Mouse (Mus musculus): ENCODE data around the gene Irgc1. TPM values are rescaled to one million over a fixed set of nuclear protein-coding genes. Genes with fewer than 3 reads are reported as not detected.

Irgc1 gene
- polyA plus RNA-seq, 1 experiment from 2014 or later, result not detected

- Histone ChIP-seq H3K27ac (ENCODE audit: low read depth, low read length) (no peak overlapping the region), H3K27me3 (replicated peaks; ENCODE audit: control insufficient read depth, insufficient read depth, low read length) (no peaks in the 10 kb centered on the region), H3K4me3 (ENCODE audit: low read depth, low read length) (no peak overlapping the region), H3K4me1 (replicated peaks; ENCODE audit: control insufficient read depth, insufficient read depth, low read length) (no peaks in the 10 kb centered on the region), H3K4me2 (replicated peaks; ENCODE audit: low read depth) (no peak overlapping the region), H3K9me3 (ENCODE audit: control insufficient read depth) (no peaks in the 10 kb centered on the region), H3K36me3 (ENCODE audit: control insufficient read depth, insufficient read depth) (no peaks in the 10 kb centered on the region), H3K9ac (ENCODE audit: low read depth, low read length) (no peak overlapping the region)
- no peak for ATAC-seq
- WGBS, result 68% methylated on average over 11 of the region's 11 CpGs
- no peak for TF ChIP-seq CTCF (IDR thresholded peaks at IDR 0.05; ENCODE audit: low read depth)
Measured at GRCm38 (mm10) chr7:24396832-24397231, 55.3 kb downstream of the Irgc1 start.

GRCm38 (mm10) chr7:24394475-24395161, 57.5 kb downstream of the Irgc1 start:
- Histone ChIP-seq H3K4me2 (replicated peaks; ENCODE audit: low read depth) (no peak overlapping the region), H3K27ac (ENCODE audit: low read depth, low read length) (no peak overlapping the region), H3K9me3 (ENCODE audit: control insufficient read depth) (no peaks in the 10 kb centered on the region), H3K36me3 (ENCODE audit: control insufficient read depth, insufficient read depth) (no peaks in the 10 kb centered on the region), H3K4me3 (ENCODE audit: low read depth, low read length) (no peak overlapping the region), H3K27me3 (replicated peaks; ENCODE audit: control insufficient read depth, insufficient read depth, low read length) (no peaks in the 10 kb centered on the region), H3K9ac (ENCODE audit: low read depth, low read length) (no peak overlapping the region), H3K4me1 (replicated peaks; ENCODE audit: control insufficient read depth, insufficient read depth, low read length) (no peaks in the 10 kb centered on the region)
- 52% methylated on average over 15 of the region's 15 CpGs for WGBS
- no peak for ATAC-seq
- TF ChIP-seq CTCF (IDR thresholded peaks at IDR 0.05; ENCODE audit: low read depth), result no peak

DNA sequence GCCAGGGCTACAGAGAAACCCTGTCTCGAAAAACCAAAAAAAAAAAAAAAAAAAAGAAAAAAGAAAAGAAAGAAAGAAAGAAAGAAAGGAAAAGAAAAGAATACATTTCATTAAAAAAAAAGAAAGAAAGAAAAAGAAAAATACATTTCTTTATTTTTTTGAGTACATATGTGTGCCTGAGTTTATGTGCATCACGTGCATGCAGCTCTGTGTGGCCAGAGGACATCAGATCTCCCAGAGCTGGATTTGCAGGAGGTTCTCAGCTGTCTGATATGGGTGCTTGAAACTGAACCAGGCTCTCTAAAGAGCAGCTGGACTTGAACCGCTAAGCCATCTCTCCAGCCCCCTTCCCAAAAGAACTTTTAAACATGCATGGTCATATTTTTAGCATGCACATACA, 58.0 kb downstream of the Irgc1 start:
- Histone ChIP-seq H3K4me2 (replicated peaks; ENCODE audit: low read depth) (no peak overlapping the region), H3K9me3 (ENCODE audit: control insufficient read depth) (no peaks in the 10 kb centered on the region), H3K27me3 (replicated peaks; ENCODE audit: control insufficient read depth, insufficient read depth, low read length) (no peaks in the 10 kb centered on the region), H3K4me1 (replicated peaks; ENCODE audit: control insufficient read depth, insufficient read depth, low read length) (no peaks in the 10 kb centered on the region), H3K4me3 (ENCODE audit: low read depth, low read length) (no peak overlapping the region), H3K36me3 (ENCODE audit: control insufficient read depth, insufficient read depth) (no peaks in the 10 kb centered on the region), H3K27ac (ENCODE audit: low read depth, low read length) (no peak overlapping the region), H3K9ac (ENCODE audit: low read depth, low read length) (no peak overlapping the region)
- ATAC-seq, result no peak
- 92% methylated on average over 3 of the region's 3 CpGs for WGBS
- no peak for TF ChIP-seq CTCF (IDR thresholded peaks at IDR 0.05; ENCODE audit: low read depth)

DNA sequence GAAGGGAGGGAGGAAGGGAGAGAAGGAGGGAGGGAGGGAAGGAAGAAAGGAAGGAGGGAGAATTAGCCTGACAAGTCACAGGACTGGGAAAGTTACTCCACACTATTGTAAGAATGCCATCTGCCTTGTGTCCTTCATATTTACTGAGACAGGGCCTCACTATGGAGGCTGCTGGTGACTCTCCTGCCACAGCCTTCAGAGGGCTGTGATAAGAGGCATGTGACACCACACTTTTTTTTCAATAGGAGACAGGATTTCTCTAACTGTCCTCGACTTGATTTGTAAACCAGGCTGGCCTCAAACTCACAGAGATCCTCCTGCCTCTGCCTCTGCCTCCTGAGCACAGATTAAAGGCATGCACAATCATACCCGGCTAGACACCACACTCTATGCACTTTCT, 60.4 kb downstream of the Irgc1 start:
- Histone ChIP-seq H3K4me2 (replicated peaks; ENCODE audit: low read depth) (no peak overlapping the region), H3K27me3 (replicated peaks; ENCODE audit: control insufficient read depth, insufficient read depth, low read length) (no peaks in the 10 kb centered on the region), H3K4me1 (replicated peaks; ENCODE audit: control insufficient read depth, insufficient read depth, low read length) (no peaks in the 10 kb centered on the region), H3K27ac (ENCODE audit: low read depth, low read length) (no peak overlapping the region), H3K4me3 (ENCODE audit: low read depth, low read length) (no peak overlapping the region), H3K9ac (ENCODE audit: low read depth, low read length) (no peak overlapping the region), H3K9me3 (ENCODE audit: control insufficient read depth) (no peaks in the 10 kb centered on the region), H3K36me3 (ENCODE audit: control insufficient read depth, insufficient read depth) (no peaks in the 10 kb centered on the region)
- 73% methylated on average over 2 of the region's 2 CpGs for WGBS
- no peak for ATAC-seq
- TF ChIP-seq CTCF (IDR thresholded peaks at IDR 0.05; ENCODE audit: low read depth), result no peak

GRCm38 (mm10) chr7:24391077-24391476, 61.0 kb downstream of the Irgc1 start:
- no peak overlapping the region for H3K27ac ChIP-seq (ENCODE audit: low read depth, low read length)
- H3K9ac ChIP-seq (ENCODE audit: low read depth, low read length), result no peak overlapping the region
- H3K4me2 ChIP-seq (replicated peaks; ENCODE audit: low read depth), result no peak overlapping the region; the same call in 1 of the 2 replicates
- H3K36me3 ChIP-seq (ENCODE audit: control insufficient read depth, insufficient read depth), result no peaks in the 10 kb centered on the region
- H3K27me3 ChIP-seq (replicated peaks; ENCODE audit: control insufficient read depth, insufficient read depth, low read length), result no peaks in the 10 kb centered on the region
- TF ChIP-seq CTCF (IDR thresholded peaks at IDR 0.05; ENCODE audit: low read depth), result no peak
- no peaks in the 10 kb centered on the region for H3K9me3 ChIP-seq (ENCODE audit: control insufficient read depth)
- H3K4me1 ChIP-seq (replicated peaks; ENCODE audit: control insufficient read depth, insufficient read depth, low read length), result no peaks in the 10 kb centered on the region
- peak; percentile 72 for ATAC-seq
- 1% methylated on average over 5 of the region's 5 CpGs for WGBS
- no peak overlapping the region for H3K4me3 ChIP-seq (ENCODE audit: low read depth, low read length)

- Histone ChIP-seq H3K27ac (ENCODE audit: low read depth, low read length) (no peak overlapping the region), H3K9me3 (ENCODE audit: control insufficient read depth) (no peaks in the 10 kb centered on the region), H3K4me1 (replicated peaks; ENCODE audit: control insufficient read depth, insufficient read depth, low read length) (no peaks in the 10 kb centered on the region), H3K9ac (ENCODE audit: low read depth, low read length) (no peak overlapping the region), H3K27me3 (replicated peaks; ENCODE audit: control insufficient read depth, insufficient read depth, low read length) (no peaks in the 10 kb centered on the region), H3K4me3 (ENCODE audit: low read depth, low read length) (no peak overlapping the region), H3K4me2 (replicated peaks; ENCODE audit: low read depth) (no peak overlapping the region), H3K36me3 (ENCODE audit: control insufficient read depth, insufficient read depth) (no peaks in the 10 kb centered on the region)
- ATAC-seq, result no peak
- WGBS, result 60% methylated on average over 7 of the region's 7 CpGs
- no peak for TF ChIP-seq CTCF (IDR thresholded peaks at IDR 0.05; ENCODE audit: low read depth)
Measured at GRCm38 (mm10) chr7:24390512-24390911, 61.6 kb downstream of the Irgc1 start.

Data from intestine, postnatal 0 days (tissue).